Mouse (Mus musculus): Measurements from ENCODE around the gene Ppm1n.

The Ppm1n gene

GRCm38 (mm10) chr7:19279581-19280114 is at the start of gene Ppm1n:
Ppm1n (minus strand) TSS chr7:19280064.
- DNase-seq (ENCODE audit: low spot score) = peak; percentile 27

GRCm38 (mm10) chr7:19328425-19328824 is 48.6 kb upstream of the Ppm1n start:
- DNase-seq (ENCODE audit: low spot score) = no peak

GRCm38 (mm10) chr7:19327782-19328181 is 47.9 kb upstream of the Ppm1n start:
- DNase-seq (ENCODE audit: low spot score) = no peak

- peak; percentile 93 for DNase-seq (ENCODE audit: low spot score)
Measured at GRCm38 (mm10) chr7:19327128-19327527, 47.3 kb upstream of the Ppm1n start.

- DNase-seq (ENCODE audit: low spot score) = peak; percentile 77
Measured at GRCm38 (mm10) chr7:19326359-19326758, 46.5 kb upstream of the Ppm1n start.

- DNase-seq (ENCODE audit: low spot score) = no peak
Measured at GRCm38 (mm10) chr7:19325262-19326199, 45.7 kb upstream of the Ppm1n start.

- DNase-seq (ENCODE audit: low spot score) = no peak
Measured at GRCm38 (mm10) chr7:19324221-19324620, 44.4 kb upstream of the Ppm1n start.

- no peak for DNase-seq (ENCODE audit: low spot score)
Measured at GRCm38 (mm10) chr7:19322489-19322888, 42.6 kb upstream of the Ppm1n start.

GRCm38 (mm10) chr7:19321464-19321863 is 41.6 kb upstream of the Ppm1n start:
- DNase-seq (ENCODE audit: low spot score) = no peak

GRCm38 (mm10) chr7:19320637-19321036 is 40.8 kb upstream of the Ppm1n start:
- no peak for DNase-seq (ENCODE audit: low spot score)

- DNase-seq (ENCODE audit: low spot score) = peak; percentile 99
Measured at GRCm38 (mm10) chr7:19319906-19320305, 40.0 kb upstream of the Ppm1n start.

GRCm38 (mm10) chr7:19319458-19319857 is 39.6 kb upstream of the Ppm1n start:
- no peak for DNase-seq (ENCODE audit: low spot score)

GRCm38 (mm10) chr7:19318676-19319075 is 38.8 kb upstream of the Ppm1n start:
- no peak for DNase-seq (ENCODE audit: low spot score)

- DNase-seq (ENCODE audit: low spot score) = no peak
Measured at GRCm38 (mm10) chr7:19318201-19318600, 38.3 kb upstream of the Ppm1n start.

GRCm38 (mm10) chr7:19316451-19317161 is 36.7 kb upstream of the Ppm1n start:
- no peak for DNase-seq (ENCODE audit: low spot score)

GRCm38 (mm10) chr7:19314033-19314432 is 34.2 kb upstream of the Ppm1n start:
- DNase-seq (ENCODE audit: low spot score) = no peak

GRCm38 (mm10) chr7:19311991-19312390 is 32.1 kb upstream of the Ppm1n start:
- DNase-seq (ENCODE audit: low spot score) = no peak

GRCm38 (mm10) chr7:19309884-19310641 is 30.2 kb upstream of the Ppm1n start, which contains the start of gene Fosb:
Fosb (minus strand) TSS chr7:19310051.
- DNase-seq (ENCODE audit: low spot score) = peak; percentile 98

- no peak for DNase-seq (ENCODE audit: low spot score)
Measured at GRCm38 (mm10) chr7:19309278-19309883, 29.5 kb upstream of the Ppm1n start.

- peak; percentile 96 for DNase-seq (ENCODE audit: low spot score)
Measured at GRCm38 (mm10) chr7:19308454-19309277, 28.8 kb upstream of the Ppm1n start.

All from embryo, embryonic 10 days (tissue).